Mouse (Mus musculus) adipocyte (in vitro differentiated cells): ENCODE results near the gene Mpv17.

Experiments
- DNase-seq: peaks from one replicate; pipeline ENCODE4 v3.0.0-alpha.2; 2016; ENCODE audit warnings: low spot score

Gene Mpv17

GRCm38 (mm10) chr5:31154152-31154553 is at the start of gene Mpv17:
TSS of gene Mpv17 (minus strand) at chr5:31154251.
- DNase-seq: peak; percentile 77

- DNase-seq: no peak
These were observed 48.9 kb upstream of the Mpv17 start for GRCm38 (mm10) chr5:31202933-31203332.

- peak; percentile 99 for DNase-seq
These were observed 47.9 kb upstream of the Mpv17 start, which contains the start of gene Zfp513 for GRCm38 (mm10) chr5:31201742-31202590. TSS of gene Zfp513 (minus strand) at chr5:31202303.

GRCm38 (mm10) chr5:31201042-31201741 is 47.1 kb upstream of the Mpv17 start:
- DNase-seq: no peak

- DNase-seq: no peak
These were observed 46.3 kb upstream of the Mpv17 start for GRCm38 (mm10) chr5:31200327-31200768.

GRCm38 (mm10) chr5:31199893-31200292 is 45.8 kb upstream of the Mpv17 start:
- DNase-seq: peak; percentile 39

- no peak for DNase-seq
These were observed 45.4 kb upstream of the Mpv17 start for GRCm38 (mm10) chr5:31199321-31199892.

- no peak for DNase-seq
These were observed 44.7 kb upstream of the Mpv17 start for GRCm38 (mm10) chr5:31198616-31199320.

GRCm38 (mm10) chr5:31198170-31198569 is 44.1 kb upstream of the Mpv17 start:
- DNase-seq: no peak

- DNase-seq: no peak
These were observed 43.0 kb upstream of the Mpv17 start for GRCm38 (mm10) chr5:31197072-31197471.

GRCm38 (mm10) chr5:31196207-31196606 is 42.2 kb upstream of the Mpv17 start:
- no peak for DNase-seq

GRCm38 (mm10) chr5:31195671-31196070 is 41.6 kb upstream of the Mpv17 start:
- DNase-seq: no peak

GRCm38 (mm10) chr5:31194486-31195485 is 40.7 kb upstream of the Mpv17 start:
- no peak for DNase-seq

- peak; percentile 69 for DNase-seq
These were observed 39.7 kb upstream of the Mpv17 start for GRCm38 (mm10) chr5:31193631-31194281.

- peak; percentile 97 for DNase-seq
These were observed 39.0 kb upstream of the Mpv17 start, which contains the start of the genes Snx17 and Eif2b4 for GRCm38 (mm10) chr5:31192939-31193630. TSS of gene Snx17 (plus strand) at chr5:31193227. TSS of gene Eif2b4 (minus strand) at chr5:31193430.

GRCm38 (mm10) chr5:31192045-31192938 is 38.2 kb upstream of the Mpv17 start:
- no peak for DNase-seq

- no peak for DNase-seq
These were observed 36.1 kb upstream of the Mpv17 start for GRCm38 (mm10) chr5:31190201-31190600.

GRCm38 (mm10) chr5:31188223-31188840 is 34.3 kb upstream of the Mpv17 start:
- DNase-seq: no peak
